Mouse (Mus musculus) megakaryocyte-erythroid progenitor cell, adult 5-6 weeks (primary cell): ENCODE measurements around the gene Csrnp1. TPM values are rescaled to one million over a fixed set of nuclear protein-coding genes. Genes with fewer than 3 reads are reported as not detected.
"Not testable (repeated sequence)": the region's sequence is repeated elsewhere in the genome, so short reads cannot be mapped to it uniquely, and the experiment has no call there.

ENCODE experiments used
- ATAC-seq: replicated peaks from 2 replicates; pipeline ENCODE4 v1.8.0; 2016; ENCODE audit warnings: mild to moderate bottlenecking, inconsistent platforms; ENCODE audit not compliant: severe bottlenecking, poor library complexity, low FRiP score, low TSS enrichment
- total RNA-seq, 2 experiments: library from RNA; stranded (forward) in 1 of 2; stranded (reverse) in 1 of 2; fragments of 200-1000, 215-1000 nt in 1 of 2; fragments of >200 nt in 1 of 2; fragmentation: Nextera tagmentation in 1 of 2; gene quantifications; 2 replicates each; pipeline ENCODE4 v1.2.3; 2014 to 2017

The Csrnp1 gene
- total RNA-seq (2014; fragmentation: Nextera tagmentation) (1.6 and 3.1 TPM in 2 replicates), total RNA-seq (2017) (8.0 and 15.6 TPM in 2 replicates)

GRCm38 (mm10) chr9:119984536-119985011 is at the start of gene Csrnp1:
Csrnp1 (minus strand) TSS chr9:119984658.
- ATAC-seq, result no peak

DNA sequence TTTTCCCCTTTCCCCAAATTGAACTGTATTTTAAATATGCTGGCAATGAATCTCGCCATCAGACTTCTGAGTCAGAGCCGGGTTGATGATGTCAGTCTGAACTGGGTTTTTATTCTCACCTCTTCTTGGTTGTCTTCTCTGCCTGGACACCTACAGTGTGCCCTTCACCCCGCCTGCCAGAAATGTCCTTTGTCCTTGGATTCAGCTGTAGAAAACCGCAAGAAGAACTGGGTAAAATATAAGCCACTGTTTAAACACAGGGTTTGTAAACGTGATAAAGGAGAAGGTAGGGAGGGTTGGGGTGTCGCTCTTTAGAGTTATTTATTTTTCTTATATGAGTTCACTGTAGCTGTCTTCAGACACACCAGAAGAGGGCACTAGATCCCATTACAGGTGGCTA is 48.3 kb upstream of the Csrnp1 start:
- no peak for ATAC-seq

DNA sequence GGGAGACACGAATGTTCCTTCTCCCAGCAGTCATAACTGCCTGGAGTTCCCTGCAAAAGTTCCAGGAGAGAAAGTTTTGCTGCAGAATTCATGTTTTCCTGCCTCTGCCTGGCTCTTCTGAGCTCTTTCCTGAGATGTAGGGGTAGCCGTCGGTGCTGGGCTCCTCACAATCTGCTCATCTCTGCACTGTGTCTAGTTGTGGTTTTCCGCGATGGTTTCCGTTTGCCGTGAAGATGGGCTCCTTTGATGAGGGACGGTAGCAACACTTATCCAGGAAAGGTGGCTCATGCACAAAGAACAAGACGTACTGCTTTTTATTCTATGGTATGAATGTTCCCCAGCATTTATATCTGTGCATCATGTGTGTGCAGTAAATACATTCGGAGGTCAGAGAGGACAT is 46.0 kb upstream of the Csrnp1 start:
- 0 out of 2 replicates have a peak, but pooled peaks have one; percentile 48 for ATAC-seq

DNA sequence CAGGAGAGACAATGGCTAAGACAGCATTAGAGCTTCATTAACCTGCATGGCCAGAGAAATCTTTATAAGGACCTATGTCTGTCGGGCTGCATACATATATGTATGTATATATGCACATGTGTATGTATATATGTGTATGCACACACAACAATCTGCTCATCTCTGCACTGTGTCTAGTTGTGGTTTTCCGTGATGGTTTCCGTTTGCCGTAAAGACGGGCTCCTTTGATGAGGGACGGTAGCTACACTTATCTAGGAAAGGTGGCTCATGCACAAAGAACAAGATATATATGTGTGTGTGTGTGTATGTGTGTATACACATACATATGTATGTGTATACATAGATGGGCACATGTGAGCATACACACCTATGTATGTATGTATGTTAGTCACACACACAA is 45.4 kb upstream of the Csrnp1 start:
- ATAC-seq, result no peak

- peak; percentile 83 for ATAC-seq
Observed at GRCm38 (mm10) chr9:120027401-120028151, 43.1 kb upstream of the Csrnp1 start.

DNA sequence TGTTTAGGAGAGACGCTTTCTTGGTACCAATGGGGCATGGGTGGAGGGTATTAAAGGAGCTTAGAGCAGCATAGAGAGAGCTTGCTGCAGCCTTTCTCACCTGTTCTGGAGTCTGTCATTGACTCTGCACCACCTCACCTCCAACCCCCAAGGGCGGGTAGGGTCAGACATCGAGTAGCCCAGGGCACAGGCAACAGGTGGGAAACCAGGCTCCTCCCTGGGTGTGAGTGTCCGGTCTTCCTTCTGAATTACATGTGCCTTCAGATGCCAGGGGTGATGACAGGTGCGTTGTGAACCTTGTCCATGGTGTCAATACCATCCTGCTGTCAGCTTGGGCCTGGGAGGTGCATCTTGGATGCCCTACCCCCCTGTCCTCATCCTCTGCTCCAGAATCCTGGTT is 40.2 kb upstream of the Csrnp1 start:
- no peak for ATAC-seq

- no peak for ATAC-seq
Observed at GRCm38 (mm10) chr9:120024171-120024570, 39.7 kb upstream of the Csrnp1 start.

DNA sequence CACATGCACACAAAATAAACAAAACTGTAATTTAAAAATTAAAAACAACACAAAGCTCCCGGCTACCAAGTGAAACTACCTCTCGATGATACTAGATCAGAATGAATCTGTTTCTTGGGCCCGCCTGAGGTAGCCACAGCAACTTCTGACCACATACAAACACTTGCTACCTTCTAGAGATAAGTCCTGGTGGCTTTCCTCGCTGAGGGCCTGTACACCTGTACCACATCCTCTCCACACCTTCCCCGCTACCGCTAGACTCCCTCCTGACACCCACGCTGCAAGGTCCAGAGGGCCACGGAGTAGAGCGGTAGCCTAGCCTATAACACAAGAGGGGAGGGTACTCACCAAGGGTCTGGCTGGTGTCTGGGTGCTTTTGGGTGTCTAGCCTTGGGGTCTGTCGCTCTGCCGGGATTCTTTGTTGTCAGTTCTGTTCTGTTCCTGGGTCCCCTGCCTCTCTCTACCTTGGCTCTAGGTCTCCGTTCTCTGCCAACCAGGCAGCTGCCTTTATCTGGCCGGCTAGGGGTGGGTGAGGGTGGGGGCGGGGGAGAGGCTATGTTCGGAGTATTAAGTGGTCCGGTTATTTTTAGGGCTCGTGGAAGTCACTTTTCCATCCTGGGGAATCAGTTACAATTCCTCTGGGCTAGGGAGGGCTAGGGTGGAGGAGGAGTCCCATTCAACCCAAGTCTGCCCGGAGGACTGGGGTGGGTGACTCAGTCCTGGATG is 38.8 kb upstream of the Csrnp1 start, which contains the start of gene Xirp1:
Xirp1 (minus strand) TSS at position 513 of the 726 bp plus-strand sequence.
- ATAC-seq, result no peak

GRCm38 (mm10) chr9:120021164-120021563 is 36.7 kb upstream of the Csrnp1 start:
- no peak for ATAC-seq

DNA sequence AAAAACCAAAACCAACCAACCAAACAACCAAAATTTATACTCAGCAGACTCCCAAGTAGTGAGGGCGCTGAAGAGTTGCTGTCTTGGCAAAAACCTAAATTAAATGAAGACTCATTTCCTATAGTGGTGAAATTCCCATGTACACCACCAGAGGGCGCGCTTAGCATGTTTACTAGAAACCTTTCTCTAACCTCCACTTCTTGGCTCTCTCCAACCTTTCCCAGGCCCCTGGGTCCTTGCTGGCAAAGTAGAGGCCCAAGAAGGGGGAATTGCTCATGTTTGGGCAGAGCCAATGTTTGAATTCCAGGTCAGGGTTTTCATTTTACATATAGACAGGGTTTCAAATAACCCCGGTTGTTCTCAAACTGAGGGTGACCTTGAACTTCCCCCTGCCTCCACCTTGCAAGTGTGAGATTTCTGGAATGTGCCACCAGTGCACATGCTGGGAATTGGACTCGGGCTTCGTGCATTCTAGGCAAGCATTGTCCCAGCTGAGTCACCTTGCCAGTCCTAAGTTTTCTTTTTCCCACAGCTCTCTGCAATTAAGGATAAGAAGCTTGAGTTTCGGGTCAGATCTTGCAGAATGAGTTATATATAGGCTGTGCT is 35.9 kb upstream of the Csrnp1 start:
- ATAC-seq, result no peak

DNA sequence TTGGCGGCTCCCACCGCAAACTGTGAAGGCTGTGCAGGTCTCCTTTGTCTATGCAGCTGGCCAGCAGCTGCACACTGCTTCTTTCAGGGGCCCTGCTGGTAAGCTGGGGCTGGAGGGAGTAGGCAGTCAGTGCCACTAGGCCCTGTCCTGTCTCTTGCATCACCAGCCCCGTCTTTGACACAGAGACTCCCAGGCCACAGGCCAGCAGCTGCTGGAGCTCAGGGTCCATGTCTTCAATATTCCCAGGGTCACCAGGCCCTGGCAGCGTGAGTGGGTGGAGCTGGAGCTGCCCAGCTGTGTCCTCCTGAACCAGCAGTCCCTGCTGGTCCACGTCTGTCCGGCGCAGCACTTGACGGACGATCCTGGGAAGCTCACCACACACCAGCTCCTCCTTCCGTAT is 32.5 kb upstream of the Csrnp1 start:
- no peak for ATAC-seq

DNA sequence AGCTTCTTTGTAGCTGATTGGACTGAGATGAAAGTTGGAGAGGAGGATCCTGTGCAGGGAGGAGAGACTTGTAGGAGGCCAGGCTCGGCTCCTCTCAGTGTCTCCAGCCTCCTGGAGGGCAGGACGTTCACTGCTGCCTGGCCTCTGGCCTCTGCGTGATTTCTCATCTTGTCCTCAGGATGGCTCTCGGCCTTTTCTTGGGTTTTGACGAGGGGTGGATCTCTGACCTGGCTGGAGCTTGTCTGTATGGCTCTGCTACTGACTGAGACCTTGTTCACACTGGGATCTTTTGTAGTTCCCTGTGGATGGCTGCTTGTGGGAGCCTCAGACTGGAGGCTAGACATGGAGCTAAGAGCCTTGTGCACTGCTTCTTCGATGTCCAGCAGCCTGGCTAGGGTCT is 30.4 kb upstream of the Csrnp1 start:
- ATAC-seq, result no peak

DNA sequence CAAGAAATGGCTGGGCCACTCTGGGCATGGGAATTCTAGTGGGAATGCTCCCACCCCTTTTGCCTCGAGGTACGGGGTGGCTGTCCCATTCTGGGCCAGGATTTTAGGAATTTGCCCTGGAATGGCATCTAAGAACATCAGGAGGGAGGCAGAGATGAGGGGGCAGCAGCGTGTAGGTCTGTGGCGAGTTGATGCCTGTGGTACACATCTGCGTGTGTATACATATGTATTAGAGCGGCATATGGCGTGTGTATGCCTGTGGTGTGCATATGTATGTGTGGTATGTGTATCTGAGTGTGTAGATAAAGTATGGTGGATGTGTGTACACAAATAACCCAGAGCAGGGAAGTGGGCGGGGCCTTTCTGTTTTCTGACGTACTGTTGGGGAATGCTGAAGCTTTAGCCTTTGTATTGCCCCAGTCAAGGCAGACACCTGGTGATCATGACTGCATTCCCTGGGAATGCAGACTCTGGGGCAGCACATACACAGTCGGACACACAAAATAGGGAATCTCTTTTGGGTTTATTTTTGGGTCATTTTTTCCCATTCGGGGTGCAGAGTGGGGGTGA is 28.9 kb upstream of the Csrnp1 start:
- ATAC-seq, result no peak

DNA sequence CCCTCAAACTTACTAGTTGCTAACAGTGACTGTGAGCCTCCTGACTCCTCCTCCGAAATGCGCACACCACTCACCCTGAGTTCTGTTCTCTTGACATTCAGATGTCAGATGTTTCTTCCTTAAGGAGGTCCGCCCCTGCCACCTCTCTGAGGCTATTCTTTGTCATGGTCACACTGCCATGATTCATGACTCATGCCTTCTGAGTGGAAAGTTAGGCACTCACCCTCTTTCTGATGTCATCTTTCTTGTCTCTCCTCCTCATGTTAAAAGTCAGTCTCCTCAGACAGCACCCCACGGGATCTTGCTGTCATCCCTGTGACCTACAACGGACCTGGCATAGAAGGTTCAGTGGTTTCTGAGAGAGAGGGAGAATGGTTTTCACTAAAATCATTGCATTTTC is 28.3 kb upstream of the Csrnp1 start:
- no peak for ATAC-seq

- ATAC-seq, result not testable (repeated sequence)
Observed at GRCm38 (mm10) chr9:120012161-120012560, 27.7 kb upstream of the Csrnp1 start.

DNA sequence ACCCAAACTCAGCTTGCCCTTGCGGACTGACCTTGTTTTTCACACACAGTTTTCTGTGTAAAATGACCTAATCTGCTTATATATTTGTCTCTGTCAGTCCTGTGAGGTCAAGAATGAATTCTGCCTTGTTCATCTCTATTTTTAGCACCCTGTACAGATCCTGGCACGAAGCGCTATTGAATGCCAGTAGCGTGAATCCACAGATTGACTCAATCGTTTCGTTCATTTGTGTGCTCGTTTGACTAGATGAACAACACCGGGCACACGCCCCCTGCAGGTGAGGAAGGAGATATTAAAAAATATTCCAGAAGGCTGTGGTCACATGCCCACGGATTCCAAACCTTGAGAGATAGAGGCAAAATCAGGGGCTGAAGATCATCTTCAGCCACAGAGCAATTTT is 27.1 kb upstream of the Csrnp1 start:
- peak; percentile 31; the same call in 1 of the 2 replicates for ATAC-seq

GRCm38 (mm10) chr9:120010781-120011511 is 26.5 kb upstream of the Csrnp1 start:
- peak; percentile 87 for ATAC-seq

DNA sequence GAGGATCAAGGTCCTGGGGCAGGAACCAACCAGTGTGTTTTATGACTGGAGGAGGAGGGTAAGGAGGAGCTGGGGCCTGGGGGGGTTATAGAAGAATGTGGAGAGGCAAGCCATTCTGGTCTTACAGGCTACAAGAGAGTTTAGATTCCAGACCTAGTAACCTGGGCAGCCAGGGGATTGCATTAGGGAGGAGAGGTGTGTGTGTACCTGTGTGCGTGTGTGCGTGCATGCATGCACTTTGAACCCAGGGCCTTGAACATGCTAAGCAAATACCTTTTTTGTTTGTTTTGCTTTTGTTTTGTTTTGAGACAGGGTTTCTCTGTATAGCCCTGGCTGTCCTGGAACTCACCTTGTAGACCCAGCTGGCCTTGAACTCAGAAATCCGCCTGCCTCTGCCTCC is 25.4 kb upstream of the Csrnp1 start:
- ATAC-seq, result no peak

- no peak for ATAC-seq
Observed at GRCm38 (mm10) chr9:120009226-120009841, 24.9 kb upstream of the Csrnp1 start.
